Mouse (Mus musculus): ENCODE results near the gene Fbxw13. TPM values are rescaled to one million over a fixed set of nuclear protein-coding genes. Genes with fewer than 3 reads are reported as not detected.
"Not testable (repeated sequence)": the region's sequence is repeated elsewhere in the genome, so short reads cannot be mapped to it uniquely, and the experiment has no call there.

Gene Fbxw13
- total RNA-seq (2021) = not detected
- long read RNA-seq, experiment 1 = 0 reads
- long read RNA-seq, experiment 2 = 0 reads

- DNase-seq; intact Hi-C loops (cut with DNase I; ENCODE audit: low total_unique reads): not testable (repeated sequence)
These were observed at the start of gene Fbxw13 for GRCm38 (mm10) chr9:109195875-109196274. Fbxw13 (minus strand) TSS chr9:109195975.

GRCm38 (mm10) chr9:109234654-109235053 lies 38.9 kb upstream of the Fbxw13 start, which contains the start of gene Fbxw20:
Fbxw20 (minus strand) TSS chr9:109234754.
- intact Hi-C loops (cut with DNase I; ENCODE audit: low total_unique reads) = no loop called here
- no peak for DNase-seq

- intact Hi-C loops (cut with DNase I; ENCODE audit: low total_unique reads) = no loop called here
- no peak for DNase-seq
These were observed 22.7 kb upstream of the Fbxw13 start for GRCm38 (mm10) chr9:109218449-109218848.

DNA sequence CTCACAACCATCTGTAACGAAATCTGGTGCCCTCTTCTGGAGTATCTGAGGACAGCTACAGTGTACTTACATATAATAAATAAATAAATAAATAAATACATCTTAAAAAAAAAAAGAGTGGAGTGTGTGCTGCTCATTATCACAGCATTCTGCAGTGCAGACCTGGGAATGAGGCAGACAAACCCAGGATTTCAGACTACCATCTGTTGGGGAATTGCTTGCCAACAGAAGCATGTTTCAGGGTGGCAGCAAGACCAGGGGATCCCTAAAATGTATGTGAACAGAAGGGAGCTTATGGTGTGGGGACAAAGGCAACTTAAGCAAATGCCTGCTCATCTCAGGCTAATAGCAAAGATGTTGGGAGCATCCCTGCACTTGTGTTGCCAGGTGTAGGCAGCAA lies 5.6 kb upstream of the Fbxw13 start:
- intact Hi-C loops (cut with DNase I; ENCODE audit: low total_unique reads); DNase-seq: not testable (repeated sequence)

DNA sequence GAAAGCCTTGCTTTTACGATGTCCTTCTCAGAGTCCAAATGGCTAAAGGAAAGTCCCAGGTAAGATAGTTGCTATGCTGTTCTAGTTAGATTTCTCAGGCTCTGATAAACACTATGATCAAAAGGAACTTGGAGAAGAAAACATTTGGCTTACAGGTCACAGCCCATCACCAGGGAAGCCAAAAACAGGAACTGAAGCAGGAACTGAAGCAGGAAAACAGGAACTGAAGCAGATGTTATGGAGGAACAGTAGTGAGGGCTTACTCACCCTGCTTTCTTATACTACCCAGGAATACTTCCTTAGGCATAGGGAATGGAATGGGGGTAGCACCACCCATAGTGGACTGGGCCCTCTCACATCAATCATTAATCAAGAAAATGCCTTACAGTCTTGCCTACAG lies 4.6 kb upstream of the Fbxw13 start:
- no peak for DNase-seq
- intact Hi-C loops (cut with DNase I; ENCODE audit: low total_unique reads) = no loop called here

DNA sequence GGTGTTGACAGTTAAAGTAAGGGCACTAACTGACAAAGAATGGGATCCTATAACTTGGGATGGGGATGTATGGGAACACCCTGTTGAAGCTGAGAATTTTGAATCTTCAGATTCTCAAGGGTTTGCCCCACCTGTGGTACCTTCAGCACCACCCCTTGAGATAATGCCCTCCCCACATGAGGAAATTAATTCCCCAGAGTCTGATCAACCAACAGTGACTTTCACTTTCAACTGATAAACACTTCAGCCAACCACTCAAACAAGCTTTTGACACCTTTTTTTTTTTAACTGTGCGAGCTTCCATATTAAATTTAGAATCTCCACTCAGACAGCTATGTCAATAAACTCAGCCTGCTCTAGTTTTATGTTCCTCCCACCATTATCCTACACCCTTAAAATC lies 3.6 kb upstream of the Fbxw13 start:
- no peak for DNase-seq
- intact Hi-C loops (cut with DNase I; ENCODE audit: low total_unique reads) = no loop called here

- intact Hi-C loops (cut with DNase I; ENCODE audit: low total_unique reads) = no loop called here
These were observed 18.6 kb downstream of the Fbxw13 start for GRCm38 (mm10) chr9:109177208-109177607.

DNA sequence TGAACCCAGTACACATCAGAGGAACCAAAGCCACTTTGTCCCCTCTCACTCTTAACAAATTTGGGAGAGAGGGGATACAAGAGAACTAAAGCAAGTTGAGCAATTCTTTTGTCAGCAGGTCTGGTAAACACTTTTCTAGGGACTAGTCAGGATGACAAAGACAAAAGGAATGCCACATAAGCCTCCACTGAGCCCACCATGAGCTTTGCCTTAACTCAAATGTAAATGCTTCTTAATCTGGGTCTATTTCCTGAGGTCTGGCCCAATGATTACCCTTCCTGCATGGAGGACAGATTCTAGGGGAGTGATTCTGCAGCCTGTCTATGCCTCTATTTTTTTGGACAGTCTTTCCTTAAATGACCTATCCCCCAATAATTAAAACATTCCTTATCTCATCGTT lies 19.5 kb downstream of the Fbxw13 start:
- DNase-seq = no peak
- intact Hi-C loops (cut with DNase I; ENCODE audit: low total_unique reads) = no loop called here

More at GRCm38 (mm10) chr9:109177208-109177607, 18.6 kb downstream of the Fbxw13 start:
- no peak for DNase-seq

DNA sequence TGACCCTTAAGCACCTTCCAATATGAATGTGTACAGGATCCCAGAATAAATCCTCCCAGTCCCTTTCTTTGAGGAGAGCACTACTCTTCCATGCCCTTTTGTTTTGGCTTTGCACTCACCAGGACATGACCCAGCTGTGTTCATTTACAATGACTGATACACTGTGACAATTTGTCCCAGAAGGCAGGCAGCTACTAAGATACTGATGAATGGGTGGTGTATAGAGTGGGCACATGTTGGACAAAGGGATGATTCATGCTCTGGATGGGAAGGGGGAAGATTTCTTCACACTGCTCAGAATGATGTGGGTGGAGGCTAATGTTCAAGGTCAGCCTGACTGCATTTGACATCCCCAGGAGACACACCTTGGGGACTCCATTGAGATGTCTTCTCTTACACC lies 28.5 kb downstream of the Fbxw13 start:
- intact Hi-C loops (cut with DNase I; ENCODE audit: low total_unique reads) = no loop called here

GRCm38 (mm10) chr9:109161941-109162340 lies 33.8 kb downstream of the Fbxw13 start, which contains the start of gene Fbxw21:
Fbxw21 (minus strand) TSS chr9:109162041.
- intact Hi-C loops (cut with DNase I; ENCODE audit: low total_unique reads) = no loop called here
- DNase-seq = no peak

More for the DNA sequence above, 28.5 kb downstream of the Fbxw13 start:
- DNase-seq = no peak

- intact Hi-C loops (cut with DNase I; ENCODE audit: low total_unique reads); DNase-seq: not testable (repeated sequence)
These were observed 55.4 kb downstream of the Fbxw13 start for GRCm38 (mm10) chr9:109140414-109140813.

GRCm38 (mm10) chr9:109130076-109130475 lies 65.7 kb downstream of the Fbxw13 start:
- intact Hi-C loops (cut with DNase I; ENCODE audit: low total_unique reads) = no loop called here
- DNase-seq = no peak

Other genes starting within 250 kb of the Fbxw13 start
- gene Col7a1, start 242.4 kb downstream of the Fbxw13 start, total RNA-seq (2021) = 1 to 10 TPM; 2.7 to 3.7 TPM
- under 1 TPM; 0.40 to 0.53 TPM for gene Ucn2, start 210.0 kb downstream of the Fbxw13 start, total RNA-seq (2021)
- 10 to 100 TPM; 31.0 to 31.6 TPM for gene Pfkfb4, start 204.2 kb downstream of the Fbxw13 start, total RNA-seq (2021)
- gene Shisa5, start 157.4 kb downstream of the Fbxw13 start, total RNA-seq (2021) = 10 to 100 TPM; 24.4 to 26.3 TPM
- 10 to 100 TPM; 10.7 to 11.4 TPM for gene Trex1, start 136.2 kb downstream of the Fbxw13 start, total RNA-seq (2021)
- gene Atrip, start 121.9 kb downstream of the Fbxw13 start, total RNA-seq (2021) = 1 to 10 TPM; 7.4 to 7.5 TPM
- gene Ccdc51, start 113.5 kb downstream of the Fbxw13 start, total RNA-seq (2021) = 1 to 10 TPM; 7.3 to 7.8 TPM
- gene Tma7, start 113.4 kb downstream of the Fbxw13 start, total RNA-seq (2021) = 100 to 1,000 TPM; 184 to 190 TPM
- 1 to 10 TPM; 2.1 to 3.8 TPM for gene Plxnb1, start 100.6 kb downstream of the Fbxw13 start, total RNA-seq (2021)
- not detected for gene Fbxw21, start 33.9 kb downstream of the Fbxw13 start, total RNA-seq (2021)
- gene Fbxw20, start 38.8 kb upstream of the Fbxw13 start, total RNA-seq (2021) = not detected
- gene Fbxw14, start 91.7 kb upstream of the Fbxw13 start, total RNA-seq (2021) = not detected
- not detected for gene Fbxw28, start 143.7 kb upstream of the Fbxw13 start, total RNA-seq (2021)
- not detected for gene Fbxw22, start 208.3 kb upstream of the Fbxw13 start, total RNA-seq (2021)

Measured in gastrocnemius, postnatal 14 days (tissue).